Mouse (Mus musculus) CH12F3 (cell line): ENCODE results near the gene Ndufa13.

Experiments used
- in situ Hi-C: fragments of 300-500 bp; cut with MboI; formaldehyde crosslinking; loops from 2 replicates; pipeline ENCODE4 v1.14.3; 2020; ENCODE audit warnings: low sequenced_read_pairs

Gene Ndufa13

DNA sequence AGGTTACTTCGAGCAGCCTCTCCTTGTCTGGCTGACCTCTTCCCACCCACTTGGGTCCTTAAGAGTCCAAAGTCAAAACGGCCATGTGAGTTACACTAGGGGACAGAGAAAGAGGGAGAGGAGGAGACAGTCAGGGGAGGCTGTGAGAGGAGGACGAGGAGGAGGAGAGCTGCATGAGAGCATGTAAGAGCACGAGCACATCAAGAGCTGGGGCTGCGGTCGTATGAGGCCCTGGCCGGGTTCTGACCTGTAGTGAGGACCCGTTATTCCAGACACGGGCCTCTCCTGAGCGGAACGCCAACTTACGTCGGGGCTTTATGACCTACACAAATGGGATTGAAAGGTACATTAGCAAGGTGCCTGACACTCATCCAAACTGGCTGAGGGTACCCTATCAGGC is 9.6 kb upstream of the Ndufa13 start:
- in situ Hi-C loops, result no loop called here

DNA sequence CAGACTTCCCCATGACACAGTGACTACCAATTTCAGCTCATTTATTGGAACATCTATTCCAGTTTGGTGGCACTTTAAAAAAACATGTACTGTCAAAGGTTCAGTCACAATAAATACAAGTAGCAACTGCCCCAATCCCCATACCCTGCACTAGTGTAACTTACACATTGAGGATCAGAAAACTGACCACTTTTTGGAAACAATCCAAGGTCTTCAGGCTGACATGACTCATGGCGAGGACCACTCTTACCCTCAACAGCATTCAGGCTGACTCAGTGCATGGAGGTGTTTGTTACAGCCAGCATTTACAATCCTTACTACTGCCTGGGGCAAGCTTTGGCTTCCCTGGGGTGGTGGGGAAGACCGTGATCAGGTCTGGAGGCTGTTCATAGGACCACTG is 4.7 kb upstream of the Ndufa13 start:
- in situ Hi-C loops, result no loop called here

DNA sequence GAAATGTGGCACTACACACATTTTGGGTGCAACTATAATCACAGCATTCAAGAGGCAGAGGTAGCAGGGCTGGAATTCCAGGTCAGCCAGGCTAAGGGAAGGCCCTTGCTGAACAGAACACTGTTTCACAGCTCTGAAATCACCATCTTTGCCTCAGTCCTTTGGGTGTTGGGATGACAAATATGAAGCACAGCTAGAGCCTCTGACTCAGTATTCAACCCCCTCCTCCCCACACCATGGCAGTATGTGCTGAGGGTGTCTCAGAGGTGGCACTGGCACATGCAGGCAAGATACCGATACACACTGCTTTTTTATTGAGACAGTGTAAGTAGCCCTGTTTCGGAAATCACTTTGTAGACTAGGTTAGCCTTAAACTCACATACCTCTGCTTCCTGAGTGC is 3.9 kb upstream of the Ndufa13 start:
- in situ Hi-C loops, result no loop called here

DNA sequence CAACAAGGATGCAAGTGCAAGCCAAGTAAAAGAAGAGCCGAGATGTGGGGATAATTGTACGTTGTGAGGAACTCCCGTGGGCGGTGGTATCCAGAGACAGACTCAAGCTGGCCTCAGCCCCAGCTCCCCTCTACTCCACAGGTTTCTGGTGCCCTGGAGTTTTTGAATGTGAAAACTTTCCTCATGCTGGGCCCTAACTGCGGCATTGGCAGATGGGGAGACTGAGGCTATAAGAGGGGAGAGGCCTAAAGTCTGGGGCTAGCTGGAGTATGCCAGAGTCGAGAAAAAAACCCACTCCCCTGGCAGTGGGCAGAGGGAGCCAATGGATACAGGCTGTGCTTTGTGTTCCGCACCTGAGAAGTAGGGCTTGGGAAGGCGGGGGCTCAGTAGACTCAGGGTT is 1.7 kb upstream of the Ndufa13 start:
- in situ Hi-C loops, result no loop called here

DNA sequence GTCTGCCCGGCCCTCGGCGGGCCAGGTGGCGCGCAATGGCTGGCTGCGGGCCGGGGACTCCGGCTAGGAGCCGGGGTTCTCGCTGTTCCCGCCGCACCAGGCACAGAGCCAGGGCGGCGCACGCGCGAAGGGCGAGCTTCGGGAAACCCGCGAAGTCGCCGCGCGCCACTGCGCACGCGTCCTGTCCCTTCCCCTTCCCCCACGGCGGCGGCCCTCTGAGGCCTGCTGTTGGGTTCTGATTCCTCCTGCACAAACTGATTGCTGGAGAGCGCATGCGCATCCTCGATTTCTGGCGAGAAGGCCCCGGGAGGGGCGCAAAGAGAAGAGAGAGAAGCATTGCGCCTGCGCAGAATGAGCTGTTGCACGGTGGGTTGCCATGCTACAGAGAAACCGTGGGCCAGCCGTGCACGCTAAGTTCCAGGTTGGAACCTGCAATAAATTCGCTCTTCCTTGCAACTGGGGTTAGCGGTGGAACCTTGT is 745 bp upstream of the Ndufa13 start:
- in situ Hi-C loops, result no loop called here

DNA sequence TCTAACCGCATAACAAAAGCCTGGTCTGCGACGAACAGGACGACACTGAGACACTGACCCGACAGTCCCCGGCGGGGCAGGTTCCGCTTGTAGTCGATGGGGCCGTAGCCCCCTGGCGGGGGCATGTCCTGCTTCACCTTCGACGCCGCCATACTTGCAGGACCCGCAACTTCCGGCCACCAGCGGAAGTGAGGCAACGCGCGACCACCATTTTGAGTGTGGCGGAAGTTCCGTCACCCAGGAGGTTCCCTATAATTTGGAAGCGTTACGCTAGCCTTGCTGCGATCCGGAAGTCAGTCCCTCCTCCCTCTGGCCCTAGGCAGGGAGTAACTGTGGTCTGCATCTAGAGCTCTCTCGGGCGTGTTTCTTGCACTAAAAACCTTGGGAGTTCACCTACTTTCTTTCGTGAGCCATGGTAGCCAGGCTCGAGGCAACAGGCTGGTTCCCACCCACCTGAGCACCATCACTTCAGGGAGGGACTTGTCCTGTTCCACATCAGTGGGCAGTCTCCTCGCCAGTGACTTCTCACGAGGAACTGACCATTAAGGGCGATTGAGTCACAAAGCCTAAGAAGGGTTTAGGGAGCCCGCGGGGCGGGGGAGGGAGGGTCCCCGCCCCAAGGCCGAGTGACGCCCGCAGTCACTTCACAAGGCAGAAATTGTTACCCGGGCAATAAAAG is 735 bp downstream of the Ndufa13 start:
- in situ Hi-C loops, result no loop called here

DNA sequence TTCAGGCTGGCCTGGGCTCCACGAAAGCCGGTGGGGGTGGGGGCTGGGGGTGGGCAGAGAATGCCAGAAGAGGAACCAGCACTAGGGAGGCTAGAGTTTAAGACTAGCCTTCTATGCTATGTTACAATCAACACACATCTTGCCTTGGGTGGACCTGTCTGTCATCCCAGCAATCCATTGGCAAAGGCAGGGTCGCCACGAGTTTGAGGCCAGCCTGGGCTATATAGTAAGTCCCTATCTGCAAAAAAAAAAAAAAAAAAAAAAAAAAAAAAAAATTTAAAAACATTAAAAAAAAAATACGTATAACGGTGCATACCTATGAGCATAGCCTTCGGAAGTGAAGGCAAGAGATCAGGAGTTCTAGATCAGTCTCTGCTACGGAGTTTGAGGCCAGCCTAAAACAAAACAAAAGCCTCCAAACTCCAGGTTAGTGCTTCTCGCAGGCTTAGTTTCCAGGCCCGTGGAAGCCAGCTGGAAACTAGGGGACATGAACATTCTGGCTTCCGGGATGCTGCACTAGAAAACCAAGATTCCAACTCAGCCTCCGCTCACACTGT is 1.4 kb downstream of the Ndufa13 start:
- in situ Hi-C loops, result no loop called here

DNA sequence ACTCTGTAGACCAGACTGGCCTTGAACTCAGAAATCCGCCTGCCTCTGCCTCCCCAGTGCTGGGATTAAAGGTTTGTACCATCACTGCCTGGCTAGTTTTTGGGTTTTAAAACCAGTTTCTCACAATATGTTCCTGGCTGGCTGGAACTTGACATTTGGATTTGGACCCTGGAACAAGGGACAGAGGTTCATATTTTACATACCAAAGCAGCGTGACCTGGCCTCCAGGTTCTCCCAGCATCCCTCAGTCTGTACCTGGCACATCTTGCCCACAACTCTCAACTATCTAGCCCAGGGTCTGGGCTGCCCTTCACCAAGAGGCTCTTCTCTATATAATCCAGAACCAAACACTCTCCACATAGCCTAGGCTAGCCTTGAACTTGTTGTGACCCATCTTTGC is 2.5 kb downstream of the Ndufa13 start:
- in situ Hi-C loops, result no loop called here

DNA sequence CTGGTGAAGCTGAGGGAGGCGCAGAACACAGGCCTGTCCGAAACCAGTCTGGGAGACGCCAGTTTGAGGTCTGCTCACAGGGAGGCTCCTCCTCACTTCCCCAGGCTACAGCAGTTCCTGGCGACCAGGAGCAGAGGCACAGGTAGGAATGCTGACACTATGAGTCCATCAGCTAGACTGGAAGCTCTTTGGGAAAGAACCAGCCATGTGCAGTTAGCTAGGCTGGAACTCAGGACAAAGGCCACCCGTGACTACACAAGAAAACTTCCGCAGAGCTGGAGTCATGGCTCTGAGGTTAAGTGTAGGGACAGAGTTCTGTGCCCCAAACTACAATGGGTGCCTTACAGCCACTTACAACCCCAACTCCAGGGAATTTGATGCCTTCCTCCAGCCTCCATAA is 4.5 kb downstream of the Ndufa13 start:
- in situ Hi-C loops, result no loop called here

DNA sequence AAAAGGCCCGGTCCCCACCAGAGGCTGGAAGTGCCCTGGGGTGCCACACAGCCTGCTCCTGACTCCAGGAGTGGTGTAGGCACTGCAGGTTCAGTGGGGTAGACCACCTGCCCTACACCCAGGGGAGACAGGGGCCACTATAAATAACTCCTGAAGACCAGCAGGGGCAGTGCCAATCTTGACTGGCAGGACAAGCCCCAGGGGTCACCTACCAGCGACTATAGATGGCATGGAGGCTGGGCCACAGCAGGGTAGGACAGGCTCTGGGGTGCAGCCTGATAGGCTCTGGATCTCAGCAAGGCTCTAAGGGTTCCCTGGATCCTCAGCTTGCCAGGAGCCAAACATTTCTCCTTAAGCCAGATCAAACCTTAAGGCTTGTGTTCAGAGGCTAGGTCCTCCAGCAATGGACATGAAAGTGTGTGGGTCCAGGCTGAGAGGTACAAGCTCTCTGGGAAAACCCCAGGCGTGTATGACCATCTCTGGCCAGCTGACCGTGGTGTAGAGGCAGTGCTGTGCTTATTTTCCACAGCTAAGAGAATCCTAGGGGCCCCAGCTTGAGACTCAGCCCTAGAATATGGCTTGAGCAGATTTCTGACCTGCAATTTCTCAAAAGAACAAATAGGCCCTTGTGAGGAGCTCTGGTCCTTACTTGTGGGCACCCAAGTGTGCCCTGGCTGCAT is 6.4 kb downstream of the Ndufa13 start:
- in situ Hi-C loops, result no loop called here

DNA sequence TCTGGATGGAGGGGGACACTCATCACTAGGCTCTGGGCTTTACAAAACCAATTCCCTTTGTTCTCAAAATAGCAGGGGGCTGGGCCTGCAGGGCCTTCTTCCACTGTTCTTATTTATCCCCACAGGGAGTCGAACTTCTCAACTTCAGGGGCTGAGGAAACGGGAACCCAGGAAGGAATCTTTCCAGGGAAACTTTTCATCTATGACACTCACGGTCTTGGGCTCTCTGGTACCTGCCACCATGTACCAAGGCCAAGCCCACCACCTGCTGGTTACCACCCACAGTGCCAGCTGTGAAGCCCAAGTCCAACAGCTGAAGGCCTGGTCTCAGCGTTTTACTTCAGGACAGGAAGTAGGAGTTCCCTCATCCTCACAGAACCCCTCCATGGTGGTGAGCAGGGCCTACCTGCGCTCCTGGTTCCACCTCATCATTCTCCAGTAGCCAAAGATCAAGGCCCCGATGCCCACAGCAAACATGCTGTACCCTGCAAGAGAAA is 7.5 kb downstream of the Ndufa13 start:
- in situ Hi-C loops, result no loop called here

DNA sequence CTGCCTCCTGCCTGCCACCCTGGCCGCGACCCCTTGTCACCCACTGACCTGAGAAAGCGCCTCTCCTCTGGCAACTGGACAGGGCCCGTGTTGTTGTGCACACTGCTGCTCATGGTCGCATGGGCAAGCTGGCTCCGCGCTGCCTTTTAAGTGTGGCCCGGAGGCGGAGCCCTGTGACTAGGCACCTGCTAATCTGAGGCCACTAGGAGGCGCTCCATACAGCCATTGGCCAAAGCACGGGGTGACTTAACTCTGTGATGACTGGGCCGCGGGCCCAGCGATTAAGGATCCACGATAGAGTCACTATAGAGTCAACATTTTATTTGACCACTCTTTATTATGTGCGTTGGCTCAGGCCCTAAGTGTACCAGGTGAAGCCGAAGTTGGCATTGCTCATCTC is 8.5 kb downstream of the Ndufa13 start:
- in situ Hi-C loops, result no loop called here

DNA sequence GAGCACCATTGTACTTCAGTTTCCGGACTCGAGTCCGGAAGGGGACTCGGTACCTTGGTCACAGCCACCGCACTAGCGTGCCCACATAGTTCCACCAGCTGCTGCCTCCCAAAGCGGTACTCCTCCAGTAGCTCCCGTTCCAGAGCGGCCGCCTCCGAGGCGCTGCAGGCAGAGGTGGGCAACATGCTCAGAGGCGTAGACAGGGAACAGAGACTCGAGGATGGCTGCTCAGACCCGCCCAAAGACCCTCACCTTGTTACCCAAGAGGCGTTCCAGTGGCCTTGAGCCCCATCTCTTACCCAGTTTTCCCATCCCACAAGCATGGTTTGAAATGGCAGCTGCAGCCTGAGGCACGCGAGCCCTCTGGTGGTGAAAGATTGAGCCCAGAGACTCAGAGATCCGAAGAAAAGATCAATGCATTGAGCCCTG is 11.5 kb downstream of the Ndufa13 start:
- in situ Hi-C loops, result no loop called here

DNA sequence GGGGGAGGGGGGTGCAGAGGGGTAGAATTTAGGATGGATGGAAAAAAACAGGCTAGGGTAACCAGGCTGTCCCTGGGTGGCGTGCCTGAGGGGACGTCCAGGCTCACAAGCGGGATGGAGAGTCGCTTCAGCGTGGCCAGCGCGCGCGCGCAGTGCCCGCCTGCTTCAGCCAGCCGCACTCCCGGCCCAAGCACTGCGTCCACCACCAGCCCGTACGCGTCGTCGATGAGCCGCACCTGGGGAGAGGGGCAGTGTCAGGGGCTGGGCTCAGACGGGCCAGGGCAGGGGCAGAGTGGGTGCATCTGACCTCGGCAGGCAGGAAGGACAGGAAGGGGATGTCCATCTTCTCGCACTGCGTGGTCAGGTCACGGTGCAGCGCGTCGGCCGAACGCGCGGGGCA is 13.5 kb downstream of the Ndufa13 start:
- in situ Hi-C loops, result no loop called here

DNA sequence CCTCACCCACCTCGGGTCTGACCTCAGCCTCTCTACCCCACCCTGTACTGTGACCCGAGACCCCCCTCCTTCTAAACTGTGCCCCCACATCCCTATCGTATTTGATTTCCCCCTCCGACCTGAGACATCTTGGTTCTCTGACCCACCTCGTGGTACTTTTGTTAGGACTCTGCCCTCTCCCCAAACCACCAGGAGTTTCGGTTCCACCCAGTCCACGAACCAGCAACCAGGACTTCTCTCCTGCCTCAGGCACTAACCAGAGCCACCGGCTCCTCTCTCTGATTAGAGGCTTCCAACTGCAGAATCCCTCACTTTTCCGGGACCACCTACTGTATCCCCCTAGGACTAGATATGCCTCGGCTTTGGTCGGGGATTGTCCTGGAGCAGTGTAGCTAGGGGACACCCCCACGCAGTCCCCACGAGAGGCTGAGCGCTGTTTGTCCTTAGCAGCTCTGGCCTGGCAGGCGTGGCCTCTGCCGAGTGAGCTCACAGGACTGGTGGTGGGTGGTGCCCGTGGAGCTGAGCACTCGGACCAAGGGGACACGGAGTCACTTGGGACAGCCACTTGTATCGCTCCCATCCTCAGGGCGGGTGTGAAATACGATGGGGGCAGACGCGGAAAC is 14.0 kb downstream of the Ndufa13 start:
- in situ Hi-C loops, result no loop called here

DNA sequence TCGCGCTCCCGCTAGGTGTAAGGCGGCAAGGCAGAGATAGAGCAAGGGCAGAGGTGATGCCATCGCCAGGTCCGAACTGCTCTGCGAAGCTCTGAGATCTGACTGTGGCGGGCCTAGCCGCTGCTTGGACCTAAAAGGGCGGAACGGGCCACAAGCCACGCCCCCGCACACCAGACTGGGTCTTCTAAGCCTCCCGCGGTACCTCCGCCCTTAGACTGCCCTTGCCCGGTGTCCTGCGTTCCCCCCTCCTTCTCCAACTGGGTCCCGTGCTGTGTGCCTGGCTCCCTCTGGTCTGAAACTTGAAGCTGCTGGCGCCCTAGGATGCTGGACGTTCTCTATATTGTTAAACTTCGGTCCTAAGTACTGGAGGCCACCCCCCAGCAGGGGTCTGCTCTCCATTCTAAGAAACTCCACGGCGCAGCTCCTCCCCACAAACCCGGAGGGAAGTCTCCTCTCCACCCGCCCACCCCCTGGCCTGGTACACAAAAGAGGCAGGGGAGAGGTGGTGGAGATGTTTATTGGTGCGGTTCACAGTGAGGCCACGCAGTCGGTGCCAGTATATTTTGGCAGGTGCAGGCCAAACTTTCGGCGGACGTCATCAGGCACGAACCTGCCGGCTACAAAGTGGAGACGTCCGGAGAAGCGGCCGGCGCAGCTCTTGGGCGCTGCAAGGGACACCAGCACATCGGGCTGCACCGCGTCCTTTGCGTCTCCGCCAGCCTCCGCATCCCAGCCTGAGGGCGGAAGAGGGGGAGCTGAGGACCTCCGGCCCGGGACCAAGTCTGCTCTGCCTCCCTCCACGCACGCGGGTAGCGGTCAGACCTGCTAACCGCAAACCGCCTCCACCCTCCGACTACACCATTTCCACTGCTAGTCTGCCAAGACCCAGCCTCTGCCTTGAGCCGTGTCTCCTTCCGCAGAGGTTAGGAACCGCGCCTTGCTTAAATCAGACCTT is 14.8 kb downstream of the Ndufa13 start, which contains the start of gene Cilp2:
Gene Cilp2, minus strand, starts transcription at position 399 of the 955 bp plus-strand sequence.
- in situ Hi-C loops, result no loop called here

DNA sequence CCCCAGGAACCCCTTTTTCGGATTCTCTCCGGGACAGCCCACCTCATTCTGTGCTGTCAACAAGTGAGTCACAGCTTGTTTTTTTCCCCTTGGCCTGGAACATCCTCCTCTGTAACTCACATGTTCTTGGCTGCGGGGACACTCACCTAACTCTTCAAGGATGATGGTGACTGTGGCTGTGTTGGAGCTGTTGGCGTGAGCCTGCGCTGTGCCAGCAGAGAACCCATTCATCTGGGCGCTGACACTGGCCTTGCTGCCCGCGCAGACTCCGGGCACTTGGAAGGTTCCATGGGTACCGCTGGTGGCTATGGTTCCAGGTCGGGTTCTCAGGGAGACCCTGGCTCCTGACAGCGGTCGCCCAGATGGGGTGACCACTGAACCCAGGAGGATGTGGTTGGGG is 18.2 kb downstream of the Ndufa13 start:
- in situ Hi-C loops, result no loop called here

DNA sequence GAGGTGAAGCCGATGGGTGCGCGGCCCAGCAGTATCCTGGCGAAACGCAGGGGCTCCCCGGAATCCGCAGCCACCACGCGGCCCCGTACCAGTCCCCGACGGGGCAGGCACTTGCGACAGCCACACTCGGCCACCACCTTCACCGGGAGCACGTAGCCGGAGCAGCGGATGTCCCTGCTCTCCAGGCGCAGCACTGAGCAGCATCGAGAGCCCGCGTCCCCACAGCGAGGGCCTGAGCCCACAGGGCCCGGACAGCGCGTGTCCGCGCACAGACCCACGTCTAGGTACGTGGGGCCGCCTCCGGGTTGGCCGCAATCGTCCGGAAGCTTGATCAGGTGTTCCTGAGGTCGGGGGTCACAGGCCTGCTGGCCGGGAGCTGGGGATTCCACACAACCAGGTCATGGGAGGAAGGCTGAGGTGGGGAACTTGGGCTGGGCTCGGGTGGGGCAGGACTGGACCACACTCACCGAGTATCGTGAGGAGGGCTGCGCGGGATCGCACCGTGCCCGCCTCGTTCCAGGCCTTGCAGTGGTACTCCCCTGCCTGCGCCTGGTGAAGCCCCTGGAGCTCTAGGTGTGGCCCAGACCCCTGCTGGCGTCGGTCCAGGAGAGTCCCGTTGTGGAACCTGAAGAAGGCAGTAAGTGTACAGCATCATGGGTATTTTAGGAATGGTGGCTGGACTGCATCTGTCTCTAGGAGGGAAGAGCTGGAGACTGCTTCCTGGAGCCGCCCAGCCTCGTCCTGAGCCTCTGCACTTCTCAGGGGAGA is 19.3 kb downstream of the Ndufa13 start:
- in situ Hi-C loops, result no loop called here

DNA sequence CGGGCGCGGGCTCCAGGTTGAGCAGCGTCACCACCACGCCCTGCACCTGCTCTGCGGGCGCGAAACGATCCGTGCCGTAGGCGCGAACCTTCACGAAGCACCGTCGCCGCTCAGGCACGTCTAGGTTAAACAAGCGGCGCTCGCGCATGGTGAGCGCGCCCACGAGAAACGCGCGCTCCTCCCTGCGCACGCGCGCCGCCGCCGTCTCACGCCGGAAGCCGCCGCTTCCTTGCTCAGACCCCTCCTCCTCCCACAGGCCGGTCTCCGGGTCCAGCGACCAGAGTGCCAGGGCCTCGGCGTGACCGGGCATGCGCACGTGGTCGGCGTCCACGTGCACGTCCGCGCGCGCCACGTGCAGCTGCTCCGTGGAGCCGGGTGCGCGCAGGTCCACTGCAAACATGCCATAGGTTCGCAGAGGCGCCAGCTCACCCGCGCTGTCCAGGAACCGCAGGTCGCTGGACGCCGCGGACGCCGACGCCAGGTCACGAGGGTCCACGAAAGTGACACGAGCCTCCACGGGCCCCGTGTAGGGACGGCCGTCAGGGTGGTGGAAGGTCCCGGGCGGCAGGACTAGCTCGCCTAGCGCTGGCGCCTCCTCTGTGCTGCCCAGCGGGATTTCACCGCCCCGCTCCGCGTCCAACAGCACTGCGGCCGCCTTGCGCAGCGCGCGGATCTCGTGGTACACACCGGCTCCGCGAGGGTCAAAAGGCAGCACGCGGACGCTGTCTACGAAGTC is 20.2 kb downstream of the Ndufa13 start:
- in situ Hi-C loops, result no loop called here
